Mouse (Mus musculus): Measurements from ENCODE around the gene Arhgef1. TPM values are rescaled to one million over a fixed set of nuclear protein-coding genes. Genes with fewer than 3 reads are reported as not detected.

Arhgef1 gene
- total RNA-seq, 2 experiments from 2014 or later = 83.0 to 97.9 TPM

DNA sequence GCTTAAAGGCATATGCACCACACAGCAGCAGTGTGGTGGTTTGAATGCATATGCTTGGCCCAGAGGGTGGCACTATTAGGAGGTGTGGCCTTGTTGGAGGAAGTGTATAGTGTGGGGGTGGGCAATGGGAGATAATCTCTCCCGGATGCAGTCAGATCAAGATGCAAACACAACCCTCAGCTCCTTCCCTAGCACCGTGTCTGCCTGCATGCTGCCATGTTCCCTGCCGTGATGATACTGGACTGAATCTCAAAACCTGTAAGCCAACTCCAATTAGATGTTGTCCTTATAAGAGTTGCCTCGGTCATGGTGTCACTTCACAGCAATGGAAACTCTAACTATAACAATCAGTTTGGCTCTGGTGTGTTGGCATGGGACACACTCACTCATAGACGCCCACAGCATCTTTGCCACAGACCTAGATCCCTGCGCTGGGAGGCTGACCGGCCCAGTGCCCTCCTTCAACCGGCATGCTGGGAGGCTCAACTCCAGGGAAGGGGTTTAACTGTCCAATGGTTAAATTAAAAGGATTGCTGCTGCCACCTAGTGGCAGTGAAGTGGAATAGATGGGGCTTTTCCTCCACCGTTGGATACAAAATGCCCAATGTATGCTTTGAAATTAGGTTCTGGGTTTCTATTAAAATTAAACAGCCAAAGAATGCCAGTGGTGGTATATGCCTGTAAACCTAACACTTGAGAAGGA lies 72.3 kb downstream of the Arhgef1 start:
- DNase-seq (ENCODE audit: low spot score in 2 of 2) = peak; percentile 42 to 56

Small RNAs within 50 kb of the gene (microRNA-seq; reads per million reads assigned to microRNA genes)
- gene Mir7046 = 3.3 to 7.3 reads per million in 2 experiments

Other genes with a start within 250 kb of the Arhgef1 start
- not detected for gene Tex101, start 226.2 kb upstream of the Arhgef1 start, total RNA-seq (2021)
- not detected for gene BC049730, start 193.7 kb upstream of the Arhgef1 start, total RNA-seq (2021)
- not detected for gene Gm4763, start 176.0 kb upstream of the Arhgef1 start, total RNA-seq (2021)
- not detected for gene Cd177, start 142.6 kb upstream of the Arhgef1 start, total RNA-seq (2021)
- not detected for gene Ceacam10, start 125.7 kb upstream of the Arhgef1 start, total RNA-seq (2021)
- gene Gm9844, start 40.7 kb upstream of the Arhgef1 start, total RNA-seq (2021) = 1 to 10 TPM; 1.8 to 7.7 TPM
- not detected for gene Lypd4, start 33.0 kb upstream of the Arhgef1 start, total RNA-seq (2021)
- under 1 TPM in 1 of 2 experiments, not detected in 1; 0.27 TPM for gene Dmrtc2, start 32.9 kb upstream of the Arhgef1 start, total RNA-seq (2021)
- gene Rps19, start 18.5 kb upstream of the Arhgef1 start, total RNA-seq (2021) = 100 to 1,000 TPM; 563 to 573 TPM
- gene Cd79a, start 5.5 kb upstream of the Arhgef1 start, total RNA-seq (2021) = not detected
- gene Gm4881, start 41.6 kb downstream of the Arhgef1 start, total RNA-seq (2021) = not detected
- 100 to 1,000 TPM; 247 to 271 TPM for gene Rabac1, start 69.8 kb downstream of the Arhgef1 start, total RNA-seq (2021)
- 1,000 to 10,000 TPM; 1,908 to 2,310 TPM for gene Atp1a3, start 103.0 kb downstream of the Arhgef1 start, total RNA-seq (2021)
- 100 to 1,000 TPM; 236 to 252 TPM for gene Grik5, start 169.4 kb downstream of the Arhgef1 start, total RNA-seq (2021)
- gene Zfp574, start 169.7 kb downstream of the Arhgef1 start, total RNA-seq (2021) = 10 to 100 TPM; 21.4 to 23.2 TPM